Mouse (Mus musculus): ENCODE data around the gene Srrm4. TPM values are rescaled to one million over a fixed set of nuclear protein-coding genes. Genes with fewer than 3 reads are reported as not detected.

The Srrm4 gene
- polyA plus RNA-seq, 1 experiment from 2014 or later = 0.58 TPM

DNA sequence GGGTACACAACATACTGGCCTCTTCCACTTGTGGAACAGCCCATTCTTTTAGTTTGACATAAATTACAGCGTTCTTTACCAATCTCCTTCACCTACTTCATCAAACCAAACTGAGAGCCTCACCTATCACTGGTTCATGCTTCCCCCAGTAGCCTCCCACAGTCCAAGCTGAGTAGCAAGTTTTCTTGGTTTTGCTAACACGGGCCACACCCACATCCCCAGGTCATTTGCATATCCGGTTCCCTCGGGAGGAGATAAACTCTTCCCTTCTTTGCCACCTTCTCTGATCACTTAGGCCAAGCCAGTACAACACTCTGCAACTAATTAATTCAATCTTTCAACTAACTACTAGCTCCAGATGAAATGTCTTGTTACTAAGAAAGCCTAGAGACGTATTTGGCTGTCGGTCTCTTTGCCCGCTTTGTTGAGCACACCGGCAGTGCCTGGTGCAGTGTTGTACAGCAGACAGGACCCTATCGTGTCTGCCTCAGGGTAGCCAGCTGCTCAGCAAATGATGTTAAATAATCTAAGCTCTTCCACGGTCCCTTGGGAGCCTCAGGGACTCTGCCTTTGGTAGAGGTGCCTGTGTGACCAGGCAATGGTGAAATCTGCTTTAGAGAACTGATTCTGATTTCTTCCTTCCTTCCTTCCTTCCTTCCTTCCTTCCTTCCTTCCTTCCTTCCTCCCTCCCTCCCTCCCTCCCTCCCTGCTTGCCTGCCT is 134.7 kb downstream of the Srrm4 start:
- peak overlapping the region; percentile 32 for H3K4me2 ChIP-seq (ENCODE audit: low read depth, low read length)
- no peaks in the 10 kb centered on the region for H3K9me3 ChIP-seq (ENCODE audit: control insufficient read depth, low read length)
- 23% methylated on average over 10 of the region's 10 CpGs for WGBS
- no peak overlapping the region for H3K4me3 ChIP-seq (ENCODE audit: low read length)
- H3K4me1 ChIP-seq (replicated peaks; ENCODE audit: control insufficient read depth, insufficient read depth, low read length) = 0 out of 2 replicates have a peak, but pooled peaks cover 2% of the 10 kb centered on the region
- H3K27ac ChIP-seq (ENCODE audit: low read length) = no peak overlapping the region
- ATAC-seq (ENCODE audit: low read depth) = no peak
- no peak overlapping the region for H3K9ac ChIP-seq (ENCODE audit: low read length)
- no peaks in the 10 kb centered on the region for H3K27me3 ChIP-seq (ENCODE audit: control insufficient read depth, insufficient read depth, low read depth, low read length)
- H3K36me3 ChIP-seq (ENCODE audit: control insufficient read depth, insufficient read depth, low read length) = no peaks in the 10 kb centered on the region

DNA sequence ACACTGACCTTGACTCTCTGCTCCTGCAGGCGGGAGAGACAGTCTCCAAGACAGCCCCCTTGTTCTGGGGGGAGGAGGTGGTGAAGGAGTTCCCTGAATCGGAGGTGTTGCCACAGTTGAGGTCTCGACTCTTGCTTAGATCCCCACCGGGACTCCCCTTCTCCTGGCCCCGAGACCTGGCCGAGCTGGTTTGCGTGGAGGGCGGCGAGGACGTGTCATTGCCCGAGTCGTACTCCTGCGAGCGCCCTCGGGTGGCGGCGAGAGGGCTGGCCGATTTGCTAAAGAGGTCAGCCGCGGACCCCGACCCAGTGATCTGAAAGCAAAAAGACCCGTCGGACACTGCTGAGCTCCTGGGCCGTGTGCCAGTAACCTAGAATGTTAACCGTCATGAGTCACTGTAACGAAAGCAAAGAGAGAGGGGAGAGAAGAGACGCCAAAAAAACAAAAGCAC is 138.2 kb downstream of the Srrm4 start:
- Histone ChIP-seq H3K9me3 (ENCODE audit: control insufficient read depth, low read length) (no peaks in the 10 kb centered on the region), H3K4me1 (replicated peaks; ENCODE audit: control insufficient read depth, insufficient read depth, low read length) (peaks cover 12% of the 10 kb centered on the region; the same call in 1 of the 2 replicates), H3K9ac (ENCODE audit: low read length) (peak overlapping the region; percentile 65), H3K4me2 (ENCODE audit: low read depth, low read length) (peak overlapping the region; percentile 70), H3K27ac (ENCODE audit: low read length) (peak overlapping the region; percentile 71), H3K4me3 (ENCODE audit: low read length) (peak overlapping the region; percentile 47), H3K27me3 (ENCODE audit: control insufficient read depth, insufficient read depth, low read depth, low read length) (no peaks in the 10 kb centered on the region), H3K36me3 (ENCODE audit: control insufficient read depth, insufficient read depth, low read length) (no peaks in the 10 kb centered on the region)
- 1% methylated on average over 26 of the region's 27 CpGs for WGBS
- ATAC-seq (ENCODE audit: low read depth) = peak; percentile 50

DNA sequence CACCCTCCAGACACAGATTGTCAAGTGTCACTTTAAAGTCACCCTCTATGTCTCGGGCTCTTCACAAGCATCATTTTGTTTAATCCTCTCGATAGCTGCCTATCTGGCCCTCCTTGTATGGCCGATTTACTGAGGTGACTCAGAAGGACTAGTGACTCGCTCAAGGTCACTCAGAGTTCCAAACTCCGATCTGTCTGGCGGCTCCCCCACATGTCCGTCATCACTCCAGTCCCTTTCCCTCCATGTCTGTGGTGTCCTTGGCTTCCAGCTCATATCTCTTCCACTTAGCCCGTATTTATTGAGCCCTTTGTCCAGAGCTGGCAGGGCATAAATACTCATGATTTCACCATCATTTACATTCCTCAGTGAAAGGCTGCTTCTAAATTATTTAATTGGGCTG is 140.7 kb downstream of the Srrm4 start:
- ATAC-seq (ENCODE audit: low read depth) = no peak
- H3K4me1 ChIP-seq (replicated peaks; ENCODE audit: control insufficient read depth, insufficient read depth, low read length) = peaks cover 21% of the 10 kb centered on the region
- no peak overlapping the region for H3K9ac ChIP-seq (ENCODE audit: low read length)
- no peaks in the 10 kb centered on the region for H3K36me3 ChIP-seq (ENCODE audit: control insufficient read depth, insufficient read depth, low read length)
- no peak overlapping the region for H3K27ac ChIP-seq (ENCODE audit: low read length)
- H3K4me3 ChIP-seq (ENCODE audit: low read length) = no peak overlapping the region
- 52% methylated on average over 8 of the region's 8 CpGs for WGBS
- no peaks in the 10 kb centered on the region for H3K9me3 ChIP-seq (ENCODE audit: control insufficient read depth, low read length)
- H3K4me2 ChIP-seq (ENCODE audit: low read depth, low read length) = no peak overlapping the region
- no peaks in the 10 kb centered on the region for H3K27me3 ChIP-seq (ENCODE audit: control insufficient read depth, insufficient read depth, low read depth, low read length)

DNA sequence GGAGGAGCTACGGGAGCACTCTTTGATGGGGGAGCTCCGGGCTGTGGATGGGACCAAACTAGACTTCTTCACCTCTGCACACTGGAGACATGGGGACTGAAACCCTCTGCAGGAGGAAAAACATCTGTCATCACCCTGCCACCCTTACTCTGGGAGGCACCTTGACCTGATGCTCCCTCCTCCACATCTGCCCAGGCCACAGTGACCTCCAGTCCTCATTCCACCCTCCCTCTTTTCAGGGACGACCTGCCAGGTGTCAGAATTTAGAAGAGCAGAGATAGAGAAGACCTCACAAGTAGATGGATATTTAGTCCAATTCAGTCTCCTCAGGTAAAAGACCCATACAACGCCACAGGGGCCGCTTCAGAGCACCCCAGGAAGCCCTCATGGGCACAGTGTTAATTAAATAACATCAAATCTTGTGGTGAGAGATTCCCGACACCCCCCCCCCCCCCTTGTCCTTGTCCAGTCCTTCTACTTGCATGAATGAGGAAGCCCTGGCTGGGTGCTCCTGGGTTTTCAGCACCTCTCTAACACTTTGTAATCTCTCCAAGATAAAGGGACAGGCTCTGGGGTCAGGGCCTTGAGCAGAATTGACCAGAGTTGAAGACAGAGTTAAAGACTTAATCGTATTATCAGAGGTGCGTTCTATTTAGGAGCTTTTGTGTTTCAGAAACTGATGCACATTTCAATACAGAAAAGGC is 141.9 kb downstream of the Srrm4 start:
- Histone ChIP-seq H3K4me2 (ENCODE audit: low read depth, low read length) (peak overlapping the region; percentile 50; the same call in 1 of the 2 replicates), H3K4me1 (replicated peaks; ENCODE audit: control insufficient read depth, insufficient read depth, low read length) (peaks cover 21% of the 10 kb centered on the region)
- WGBS = 34% methylated on average over 8 of the region's 8 CpGs

DNA sequence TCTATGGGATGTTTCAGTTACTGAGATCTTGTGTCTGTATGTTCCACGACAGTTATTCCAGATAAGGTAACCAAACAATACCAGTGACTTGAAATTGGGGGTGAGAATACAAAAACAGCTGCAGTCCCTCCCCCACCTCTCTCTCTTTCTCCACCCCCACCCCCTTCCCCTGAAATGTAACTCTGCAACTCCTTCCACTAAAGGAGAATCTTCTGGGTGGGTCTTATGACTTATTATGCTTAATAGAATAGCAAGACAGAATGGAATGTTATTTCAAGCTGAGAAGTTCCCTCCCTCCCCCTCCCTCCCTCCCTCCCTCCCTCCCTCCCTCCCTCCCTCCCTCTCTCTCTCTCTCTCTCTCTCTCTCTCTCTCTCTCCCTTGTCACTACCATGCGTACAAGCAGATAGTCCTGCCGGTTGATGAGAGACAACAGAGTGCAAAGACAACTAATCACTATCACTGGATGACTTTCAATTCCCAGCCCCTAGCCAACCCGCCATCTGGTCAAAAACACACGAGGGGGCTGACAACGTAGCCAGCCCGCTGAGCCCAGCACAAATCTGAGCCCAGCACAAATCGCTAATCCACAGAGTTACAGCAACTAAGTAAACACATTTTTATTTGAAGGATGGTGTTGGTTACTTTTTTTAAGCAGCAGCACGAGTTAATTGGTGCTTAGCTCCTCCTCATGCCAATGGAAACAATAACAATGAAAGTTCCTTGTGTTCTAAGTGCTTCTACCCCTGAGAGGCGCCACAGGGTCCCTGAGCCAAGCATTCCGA is 143.0 kb downstream of the Srrm4 start:
- H3K4me1 ChIP-seq (replicated peaks; ENCODE audit: control insufficient read depth, insufficient read depth, low read length) = peaks cover 21% of the 10 kb centered on the region
- no peaks in the 10 kb centered on the region for H3K36me3 ChIP-seq (ENCODE audit: control insufficient read depth, insufficient read depth, low read length)
- peak overlapping the region; percentile 32 for H3K4me3 ChIP-seq (ENCODE audit: low read length)
- peak overlapping the region; percentile 35; the same call in 1 of the 2 replicates for H3K9ac ChIP-seq (ENCODE audit: low read length)
- H3K27me3 ChIP-seq (ENCODE audit: control insufficient read depth, insufficient read depth, low read depth, low read length) = no peaks in the 10 kb centered on the region
- peak; percentile 71 for ATAC-seq (ENCODE audit: low read depth)
- WGBS = 5% methylated on average over 11 of the region's 11 CpGs
- H3K4me2 ChIP-seq (ENCODE audit: low read depth, low read length) = peak overlapping the region; percentile 50
- peak overlapping the region; percentile 69 for H3K27ac ChIP-seq (ENCODE audit: low read length)
- no peaks in the 10 kb centered on the region for H3K9me3 ChIP-seq (ENCODE audit: control insufficient read depth, low read length)

More for the DNA sequence above, 141.9 kb downstream of the Srrm4 start:
- no peak overlapping the region for H3K4me3 ChIP-seq (ENCODE audit: low read length)
- no peak overlapping the region for H3K9ac ChIP-seq (ENCODE audit: low read length)
- H3K27me3 ChIP-seq (ENCODE audit: control insufficient read depth, insufficient read depth, low read depth, low read length) = no peaks in the 10 kb centered on the region
- ATAC-seq (ENCODE audit: low read depth) = no peak
- no peaks in the 10 kb centered on the region for H3K36me3 ChIP-seq (ENCODE audit: control insufficient read depth, insufficient read depth, low read length)
- peak overlapping the region; percentile 19 for H3K27ac ChIP-seq (ENCODE audit: low read length)
- H3K9me3 ChIP-seq (ENCODE audit: control insufficient read depth, low read length) = no peaks in the 10 kb centered on the region

DNA sequence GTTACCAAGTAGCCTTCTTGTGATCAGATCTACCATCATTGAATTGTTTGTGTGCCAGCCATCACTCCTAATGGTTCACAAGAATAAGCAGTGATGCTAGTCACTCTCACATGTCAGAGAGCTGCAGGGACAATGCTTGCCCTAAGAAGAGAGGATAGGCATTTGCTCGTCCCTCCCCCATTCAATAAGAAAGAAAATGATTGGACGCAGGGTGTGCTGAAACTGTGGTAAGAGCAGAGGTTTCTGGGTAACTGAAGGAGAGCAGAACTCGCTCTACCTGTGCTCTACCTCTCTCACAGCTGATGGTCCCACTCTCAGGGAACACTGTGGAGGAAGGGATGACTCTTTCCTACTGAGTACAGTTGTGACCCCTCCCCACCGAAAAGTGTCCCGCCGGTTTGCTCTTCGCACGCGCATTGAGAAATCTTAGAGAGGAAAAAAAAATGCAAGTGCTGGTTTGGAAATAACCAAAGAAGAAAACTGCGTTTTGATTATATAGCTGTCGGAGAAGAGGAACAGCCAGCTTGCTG is 143.7 kb downstream of the Srrm4 start:
- peak overlapping the region; percentile 69 for H3K27ac ChIP-seq (ENCODE audit: low read length)
- no peaks in the 10 kb centered on the region for H3K9me3 ChIP-seq (ENCODE audit: control insufficient read depth, low read length)
- ATAC-seq (ENCODE audit: low read depth) = peak; percentile 27
- H3K36me3 ChIP-seq (ENCODE audit: control insufficient read depth, insufficient read depth, low read length) = no peaks in the 10 kb centered on the region
- peak overlapping the region; percentile 32 for H3K4me3 ChIP-seq (ENCODE audit: low read length)
- no peaks in the 10 kb centered on the region for H3K27me3 ChIP-seq (ENCODE audit: control insufficient read depth, insufficient read depth, low read depth, low read length)
- H3K9ac ChIP-seq (ENCODE audit: low read length) = peak overlapping the region; percentile 1; the same call in 1 of the 2 replicates
- H3K4me1 ChIP-seq (replicated peaks; ENCODE audit: control insufficient read depth, insufficient read depth, low read length) = peaks cover 19% of the 10 kb centered on the region
- 18% methylated on average over 11 of the region's 11 CpGs for WGBS
- peak overlapping the region; percentile 45 for H3K4me2 ChIP-seq (ENCODE audit: low read depth, low read length)

DNA sequence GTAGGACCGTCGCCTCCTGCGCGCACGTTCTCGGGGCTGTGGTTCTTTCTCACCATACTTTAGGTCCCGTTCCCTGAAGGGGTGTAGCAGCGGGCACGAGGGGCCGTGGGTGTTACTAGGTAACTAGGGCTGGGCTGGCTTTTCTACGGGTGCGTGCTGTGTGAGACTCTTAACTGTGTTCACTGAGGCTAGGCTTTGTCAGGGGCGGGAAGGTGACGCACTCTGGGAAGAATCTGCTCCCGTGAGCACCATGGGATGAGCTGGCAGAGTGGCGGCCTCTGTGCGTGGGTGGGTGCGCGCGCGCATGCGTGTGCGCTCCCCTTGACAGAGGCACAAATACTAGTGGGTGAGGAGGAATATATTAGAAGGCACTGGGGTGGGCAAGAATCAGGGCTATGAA is 145.1 kb downstream of the Srrm4 start:
- Histone ChIP-seq H3K27me3 (ENCODE audit: control insufficient read depth, insufficient read depth, low read depth, low read length) (no peaks in the 10 kb centered on the region), H3K4me2 (ENCODE audit: low read depth, low read length) (peak overlapping the region; percentile 33), H3K9ac (ENCODE audit: low read length) (peak overlapping the region; percentile 8; the same call in 1 of the 2 replicates), H3K9me3 (ENCODE audit: control insufficient read depth, low read length) (no peaks in the 10 kb centered on the region), H3K36me3 (ENCODE audit: control insufficient read depth, insufficient read depth, low read length) (no peaks in the 10 kb centered on the region), H3K4me1 (replicated peaks; ENCODE audit: control insufficient read depth, insufficient read depth, low read length) (peaks cover 19% of the 10 kb centered on the region), H3K27ac (ENCODE audit: low read length) (no peak overlapping the region), H3K4me3 (ENCODE audit: low read length) (no peak overlapping the region)
- no peak for ATAC-seq (ENCODE audit: low read depth)
- WGBS = 47% methylated on average over 23 of the region's 23 CpGs

DNA sequence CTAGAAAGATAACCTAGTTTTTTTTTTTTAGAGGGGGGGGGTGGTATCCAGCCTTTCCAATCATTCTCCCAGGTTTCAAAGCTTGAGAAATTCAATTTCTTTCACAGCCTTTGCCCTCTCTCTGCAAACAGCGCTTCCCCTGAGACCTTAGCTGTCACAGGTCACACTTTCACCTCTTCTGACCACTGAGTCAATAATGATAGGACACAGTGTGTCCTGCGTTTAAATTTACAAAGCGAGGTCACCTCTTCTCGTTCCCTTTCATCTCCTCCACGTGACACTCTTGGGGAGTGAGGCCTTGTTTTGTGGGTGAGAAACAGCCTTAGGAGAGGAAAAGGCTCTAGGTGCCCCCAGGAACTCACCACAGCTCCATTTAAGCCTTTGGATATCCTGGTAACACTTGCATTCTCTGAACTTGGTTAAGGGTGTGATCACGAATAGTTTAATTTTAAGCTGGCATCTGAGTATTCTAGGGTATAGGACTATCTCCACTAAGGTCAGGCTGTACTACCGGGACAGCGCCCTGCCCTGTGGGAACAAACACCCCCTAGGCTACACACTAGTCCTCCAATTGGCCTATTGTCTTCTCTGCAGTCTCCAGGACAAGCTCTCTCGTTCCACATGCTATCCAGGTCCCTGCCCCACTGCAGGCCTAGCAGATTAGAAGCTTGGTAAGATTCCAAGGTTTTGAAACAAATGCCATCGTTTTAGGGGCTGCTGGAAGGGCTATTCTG is 145.8 kb downstream of the Srrm4 start:
- H3K9me3 ChIP-seq (ENCODE audit: control insufficient read depth, low read length) = no peaks in the 10 kb centered on the region
- no peak overlapping the region for H3K9ac ChIP-seq (ENCODE audit: low read length)
- no peaks in the 10 kb centered on the region for H3K27me3 ChIP-seq (ENCODE audit: control insufficient read depth, insufficient read depth, low read depth, low read length)
- no peak overlapping the region for H3K27ac ChIP-seq (ENCODE audit: low read length)
- no peak for ATAC-seq (ENCODE audit: low read depth)
- 35% methylated on average over 10 of the region's 10 CpGs for WGBS
- H3K4me2 ChIP-seq (ENCODE audit: low read depth, low read length) = no peak overlapping the region
- peaks cover 19% of the 10 kb centered on the region for H3K4me1 ChIP-seq (replicated peaks; ENCODE audit: control insufficient read depth, insufficient read depth, low read length)
- no peaks in the 10 kb centered on the region for H3K36me3 ChIP-seq (ENCODE audit: control insufficient read depth, insufficient read depth, low read length)
- no peak overlapping the region for H3K4me3 ChIP-seq (ENCODE audit: low read length)

Data from lung, embryonic 16.5 days (tissue).